Mouse (Mus musculus): ENCODE measurements around the gene Trim47. TPM values are rescaled to one million over a fixed set of nuclear protein-coding genes. Genes with fewer than 3 reads are reported as not detected.
"Not testable (repeated sequence)": the region's sequence is repeated elsewhere in the genome, so short reads cannot be mapped to it uniquely, and the experiment has no call there.

Gene Trim47
- polyA plus RNA-seq, 1 experiment from 2014 or later: 3.7 TPM

GRCm38 (mm10) chr11:116121731-116122245, 5.2 kb downstream of the Trim47 start:
- not testable (repeated sequence) for H3K27ac ChIP-seq (replicated peaks; ENCODE audit: low read depth, low read length); H3K36me3 ChIP-seq (ENCODE audit: control insufficient read depth, insufficient read depth, low read length); H3K4me2 ChIP-seq (ENCODE audit: low read depth, severe bottlenecking); H3K9ac ChIP-seq (ENCODE audit: low read length); H3K4me3 ChIP-seq (ENCODE audit: low read depth, low read length); H3K9me3 ChIP-seq (ENCODE audit: control insufficient read depth, low read length); H3K4me1 ChIP-seq (ENCODE audit: control insufficient read depth, insufficient read depth, low read length); H3K27me3 ChIP-seq (ENCODE audit: control insufficient read depth, insufficient read depth, low read length); ATAC-seq (ENCODE audit: insufficient number of reproducible peaks, low FRiP score, low TSS enrichment, low read depth); DNase-seq (ENCODE audit: low spot score)
- WGBS: 94% methylated on average over 8 of the region's 8 CpGs

- Histone ChIP-seq H3K27ac (replicated peaks; ENCODE audit: low read depth, low read length) (no peak overlapping the region), H3K4me1 (ENCODE audit: control insufficient read depth, insufficient read depth, low read length) (no peaks in the 10 kb centered on the region), H3K36me3 (ENCODE audit: control insufficient read depth, insufficient read depth, low read length) (no peaks in the 10 kb centered on the region), H3K9me3 (ENCODE audit: control insufficient read depth, low read length) (no peaks in the 10 kb centered on the region), H3K9ac (ENCODE audit: low read length) (no peak overlapping the region), H3K4me2 (ENCODE audit: low read depth, severe bottlenecking) (no peak overlapping the region), H3K4me3 (ENCODE audit: low read depth, low read length) (no peak overlapping the region), H3K27me3 (ENCODE audit: control insufficient read depth, insufficient read depth, low read length) (no peaks in the 10 kb centered on the region)
- DNase-seq (ENCODE audit: low spot score): no peak
- no peak for ATAC-seq (ENCODE audit: insufficient number of reproducible peaks, low FRiP score, low TSS enrichment, low read depth)
These were observed 9.2 kb downstream of the Trim47 start for GRCm38 (mm10) chr11:116117819-116118218.

GRCm38 (mm10) chr11:116117241-116117640, 9.8 kb downstream of the Trim47 start:
- no peak overlapping the region for H3K4me3 ChIP-seq (ENCODE audit: low read depth, low read length)
- no peaks in the 10 kb centered on the region for H3K27me3 ChIP-seq (ENCODE audit: control insufficient read depth, insufficient read depth, low read length)
- peak; percentile 57 for DNase-seq (ENCODE audit: low spot score)
- no peaks in the 10 kb centered on the region for H3K9me3 ChIP-seq (ENCODE audit: control insufficient read depth, low read length)
- no peaks in the 10 kb centered on the region for H3K36me3 ChIP-seq (ENCODE audit: control insufficient read depth, insufficient read depth, low read length)
- no peak overlapping the region for H3K9ac ChIP-seq (ENCODE audit: low read length)
- H3K4me2 ChIP-seq (ENCODE audit: low read depth, severe bottlenecking): no peak overlapping the region
- WGBS: 24% methylated on average over 12 of the region's 12 CpGs
- no peak for ATAC-seq (ENCODE audit: insufficient number of reproducible peaks, low FRiP score, low TSS enrichment, low read depth)
- H3K27ac ChIP-seq (replicated peaks; ENCODE audit: low read depth, low read length): no peak overlapping the region
- no peaks in the 10 kb centered on the region for H3K4me1 ChIP-seq (ENCODE audit: control insufficient read depth, insufficient read depth, low read length)

- H3K36me3 ChIP-seq (ENCODE audit: control insufficient read depth, insufficient read depth, low read length): no peaks in the 10 kb centered on the region
- DNase-seq (ENCODE audit: low spot score) (no peak), ATAC-seq (ENCODE audit: insufficient number of reproducible peaks, low FRiP score, low TSS enrichment, low read depth) (no peak)
- no peak overlapping the region for H3K4me2 ChIP-seq (ENCODE audit: low read depth, severe bottlenecking)
- H3K4me3 ChIP-seq (ENCODE audit: low read depth, low read length): no peak overlapping the region
- WGBS: 81% methylated on average over 19 of the region's 19 CpGs
- no peaks in the 10 kb centered on the region for H3K9me3 ChIP-seq (ENCODE audit: control insufficient read depth, low read length)
- H3K27me3 ChIP-seq (ENCODE audit: control insufficient read depth, insufficient read depth, low read length): peaks cover 52% of the 10 kb centered on the region
- H3K4me1 ChIP-seq (ENCODE audit: control insufficient read depth, insufficient read depth, low read length): peaks cover 25% of the 10 kb centered on the region
- no peak overlapping the region for H3K27ac ChIP-seq (replicated peaks; ENCODE audit: low read depth, low read length)
- H3K9ac ChIP-seq (ENCODE audit: low read length): no peak overlapping the region
These were observed 15.3 kb downstream of the Trim47 start for GRCm38 (mm10) chr11:116111611-116112203.

- H3K4me2 ChIP-seq (ENCODE audit: low read depth, severe bottlenecking): no peak overlapping the region
- no peaks in the 10 kb centered on the region for H3K36me3 ChIP-seq (ENCODE audit: control insufficient read depth, insufficient read depth, low read length)
- H3K27ac ChIP-seq (replicated peaks; ENCODE audit: low read depth, low read length): no peak overlapping the region
- H3K4me3 ChIP-seq (ENCODE audit: low read depth, low read length): no peak overlapping the region
- DNase-seq (ENCODE audit: low spot score): no peak
- H3K27me3 ChIP-seq (ENCODE audit: control insufficient read depth, insufficient read depth, low read length): peaks cover 54% of the 10 kb centered on the region
- no peak for ATAC-seq (ENCODE audit: insufficient number of reproducible peaks, low FRiP score, low TSS enrichment, low read depth)
- H3K9ac ChIP-seq (ENCODE audit: low read length): no peak overlapping the region
- no peaks in the 10 kb centered on the region for H3K9me3 ChIP-seq (ENCODE audit: control insufficient read depth, low read length)
- H3K4me1 ChIP-seq (ENCODE audit: control insufficient read depth, insufficient read depth, low read length): peaks cover 29% of the 10 kb centered on the region
- 78% methylated on average over 4 of the region's 4 CpGs for WGBS
These were observed 15.9 kb downstream of the Trim47 start for GRCm38 (mm10) chr11:116111067-116111466.

GRCm38 (mm10) chr11:116110540-116110939, 16.5 kb downstream of the Trim47 start:
- H3K4me3 ChIP-seq (ENCODE audit: low read depth, low read length): peak overlapping the region; percentile 30
- ATAC-seq (ENCODE audit: insufficient number of reproducible peaks, low FRiP score, low TSS enrichment, low read depth): no peak
- no peaks in the 10 kb centered on the region for H3K36me3 ChIP-seq (ENCODE audit: control insufficient read depth, insufficient read depth, low read length)
- peak overlapping the region; percentile 34 for H3K4me2 ChIP-seq (ENCODE audit: low read depth, severe bottlenecking)
- H3K4me1 ChIP-seq (ENCODE audit: control insufficient read depth, insufficient read depth, low read length): peaks cover 31% of the 10 kb centered on the region
- no peak for DNase-seq (ENCODE audit: low spot score)
- H3K9me3 ChIP-seq (ENCODE audit: control insufficient read depth, low read length): no peaks in the 10 kb centered on the region
- peak overlapping the region; percentile 45; the same call in 1 of the 2 replicates for H3K9ac ChIP-seq (ENCODE audit: low read length)
- 34% methylated on average over 10 of the region's 10 CpGs for WGBS
- peaks cover 59% of the 10 kb centered on the region for H3K27me3 ChIP-seq (ENCODE audit: control insufficient read depth, insufficient read depth, low read length)
- no peak overlapping the region for H3K27ac ChIP-seq (replicated peaks; ENCODE audit: low read depth, low read length)

GRCm38 (mm10) chr11:116110131-116110530, 16.9 kb downstream of the Trim47 start:
- H3K4me3 ChIP-seq (ENCODE audit: low read depth, low read length): peak overlapping the region; percentile 30
- peak overlapping the region; percentile 45; the same call in 1 of the 2 replicates for H3K9ac ChIP-seq (ENCODE audit: low read length)
- ATAC-seq (ENCODE audit: insufficient number of reproducible peaks, low FRiP score, low TSS enrichment, low read depth): no peak
- no peak overlapping the region for H3K27ac ChIP-seq (replicated peaks; ENCODE audit: low read depth, low read length)
- peaks cover 31% of the 10 kb centered on the region for H3K4me1 ChIP-seq (ENCODE audit: control insufficient read depth, insufficient read depth, low read length)
- WGBS: 2% methylated on average over 35 of the region's 35 CpGs
- DNase-seq (ENCODE audit: low spot score): no peak
- H3K27me3 ChIP-seq (ENCODE audit: control insufficient read depth, insufficient read depth, low read length): peaks cover 60% of the 10 kb centered on the region
- H3K9me3 ChIP-seq (ENCODE audit: control insufficient read depth, low read length): no peaks in the 10 kb centered on the region
- H3K4me2 ChIP-seq (ENCODE audit: low read depth, severe bottlenecking): peak overlapping the region; percentile 34
- no peaks in the 10 kb centered on the region for H3K36me3 ChIP-seq (ENCODE audit: control insufficient read depth, insufficient read depth, low read length)

- DNase-seq (ENCODE audit: low spot score) (no peak), ATAC-seq (ENCODE audit: insufficient number of reproducible peaks, low FRiP score, low TSS enrichment, low read depth) (no peak)
- Histone ChIP-seq H3K4me2 (ENCODE audit: low read depth, severe bottlenecking) (peak overlapping the region; percentile 34), H3K27ac (replicated peaks; ENCODE audit: low read depth, low read length) (no peak overlapping the region), H3K9me3 (ENCODE audit: control insufficient read depth, low read length) (no peaks in the 10 kb centered on the region), H3K4me1 (ENCODE audit: control insufficient read depth, insufficient read depth, low read length) (peaks cover 31% of the 10 kb centered on the region), H3K27me3 (ENCODE audit: control insufficient read depth, insufficient read depth, low read length) (peaks cover 60% of the 10 kb centered on the region), H3K36me3 (ENCODE audit: control insufficient read depth, insufficient read depth, low read length) (no peaks in the 10 kb centered on the region), H3K4me3 (ENCODE audit: low read depth, low read length) (peak overlapping the region; percentile 30), H3K9ac (ENCODE audit: low read length) (peak overlapping the region; percentile 45)
- WGBS: 3% methylated on average over 70 of the region's 70 CpGs
These were observed 17.4 kb downstream of the Trim47 start for GRCm38 (mm10) chr11:116109441-116110081.
